Mouse (Mus musculus) MEL (cell line): ENCODE measurements at regions not wholly inside any gene's neighbourhood (a gene's known extent, or its start where the extent isn't known, plus 50 kb on each side); places are given as distances from the start of the nearest gene placed in this dataset.

ENCODE experiments used
- CTCF ChIP-seq, 3 experiments: IDR thresholded peaks in 2 of 3; conservative IDR thresholded peaks in 1 of 3; 2 replicates each; pipeline ENCODE4 v1.5.1; 2011 to 2012; ENCODE audit warnings: low read length in 3 of 3, low read depth in 2 of 3, mild to moderate bottlenecking in 2 of 3, improper control_type of control experiment in 1 of 3, inconsistent platforms in 1 of 3, mixed read lengths in 1 of 3, moderate library complexity in 1 of 3; ENCODE audit not compliant: control insufficient read depth in 1 of 3, insufficient read depth in 1 of 3, poor library complexity in 1 of 3, severe bottlenecking in 1 of 3
- ELF1 ChIP-seq: IDR thresholded peaks from 2 replicates; pipeline ENCODE4 v1.6.1; 2014; ENCODE audit warnings: low read depth, mild to moderate bottlenecking, inconsistent platforms, low read length, improper control_type of control experiment, moderate library complexity
- EP300 ChIP-seq, 2 experiments: IDR thresholded peaks; 2 replicates each; pipeline ENCODE4 v1.6.1; 2011; ENCODE audit warnings: improper control_type of control experiment in 2 of 2, low read length in 2 of 2, low read depth in 1 of 2, mild to moderate bottlenecking in 1 of 2
- GATA1 ChIP-seq: IDR thresholded peaks from 2 replicates; pipeline ENCODE4 v1.6.1; 2011; ENCODE audit warnings: low read depth, low read length, improper control_type of control experiment
- MAFK ChIP-seq: IDR thresholded peaks from 2 replicates; pipeline ENCODE4 v1.6.1; 2011; ENCODE audit warnings: low read depth, mild to moderate bottlenecking, low read length, improper control_type of control experiment, borderline replicate concordance
- MAX ChIP-seq: IDR thresholded peaks from 2 replicates; pipeline ENCODE4 v1.6.1; 2011; ENCODE audit warnings: low read length, improper control_type of control experiment
- MYC ChIP-seq: IDR thresholded peaks from 2 replicates; pipeline ENCODE4 v1.6.1; 2011; ENCODE audit warnings: low read depth, mild to moderate bottlenecking, low read length, improper control_type of control experiment, moderate library complexity
- POLR2A ChIP-seq, 2 experiments: IDR thresholded peaks; 2 replicates each; pipeline ENCODE4 v1.6.1; 2011 to 2012; ENCODE audit warnings: low read length in 2 of 2, mild to moderate bottlenecking in 2 of 2, control low read depth in 1 of 2, improper control_type of control experiment in 1 of 2, low read depth in 1 of 2, moderate library complexity in 1 of 2; ENCODE audit not compliant: control insufficient read depth in 1 of 2, insufficient read depth in 1 of 2, poor library complexity in 1 of 2
- POLR2AphosphoS5 ChIP-seq: IDR thresholded peaks from 2 replicates; pipeline ENCODE4 v1.6.1; 2012; ENCODE audit warnings: low read depth, borderline replicate concordance, mild to moderate bottlenecking, inconsistent platforms, low read length, moderate library complexity, mixed read lengths
- SMC3 ChIP-seq: IDR thresholded peaks from 2 replicates; pipeline ENCODE4 v1.6.1; 2011; ENCODE audit warnings: low read depth, low read length, improper control_type of control experiment
- USF1 ChIP-seq: IDR thresholded peaks from 2 replicates; pipeline ENCODE4 v1.6.1; 2014; ENCODE audit warnings: low read depth, mild to moderate bottlenecking, inconsistent platforms, low read length, improper control_type of control experiment, moderate library complexity
- ZC3H11A ChIP-seq: IDR thresholded peaks from 2 replicates; pipeline ENCODE4 v1.6.1; 2012; ENCODE audit warnings: low read depth, mild to moderate bottlenecking, inconsistent platforms, low read length, improper control_type of control experiment
- ZNF384 ChIP-seq: IDR thresholded peaks from 2 replicates; pipeline ENCODE4 v1.6.1; 2012; ENCODE audit warnings: low read depth, mild to moderate bottlenecking, inconsistent platforms, low read length, improper control_type of control experiment

DNA sequence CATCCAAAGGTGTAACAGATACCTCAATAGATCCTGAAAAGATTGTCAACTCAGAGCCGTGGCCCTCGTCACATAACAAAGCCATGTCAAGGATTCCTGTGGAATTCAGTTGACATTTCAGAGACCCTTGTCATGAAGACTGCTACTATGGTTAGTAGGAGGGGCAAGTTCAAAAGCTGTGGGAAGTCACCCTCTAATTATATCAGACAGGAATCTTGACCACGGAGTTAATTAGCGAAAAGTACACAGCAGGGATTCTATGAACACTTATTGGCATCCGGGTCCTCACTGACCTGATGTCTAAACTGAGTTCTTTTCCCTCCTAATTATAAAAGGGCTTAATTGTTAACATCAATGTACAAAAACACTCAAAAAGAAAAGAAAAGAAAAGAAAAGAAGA lies 143.1 kb downstream of the Samd5 start:
- TF ChIP-seq CTCF (IDR thresholded peaks at IDR 0.05 in 2 of 3, conservative IDR thresholded peaks at IDR 0.05 in 1 of 3; ENCODE audit: control insufficient read depth in 1 of 3, insufficient read depth in 1 of 3, low read depth in 2 of 3, low read length in 3 of 3, poor library complexity in 1 of 3, severe bottlenecking in 1 of 3), result no peak
- TF ChIP-seq MYC, result no peak
- TF ChIP-seq ZNF384, result no peak
- no peak for TF ChIP-seq USF1
- no peak for TF ChIP-seq SMC3
- TF ChIP-seq POLR2AphosphoS5, result no peak
- TF ChIP-seq MAFK, result no peak
- TF ChIP-seq EP300 (IDR thresholded peaks at IDR 0.05; ENCODE audit: low read depth in 1 of 2, low read length in 2 of 2), result no peak
- TF ChIP-seq POLR2A (IDR thresholded peaks at IDR 0.05; ENCODE audit: control insufficient read depth in 1 of 2, insufficient read depth in 1 of 2, low read depth in 1 of 2, low read length in 2 of 2, poor library complexity in 1 of 2), result no peak
- no peak for TF ChIP-seq MAX
- no peak for TF ChIP-seq ELF1
- no peak for TF ChIP-seq GATA1
- TF ChIP-seq ZC3H11A, result no peak
